Mouse (Mus musculus) small intestine, adult 2 months (tissue): ENCODE results near the gene Atg4b. TPM values are rescaled to one million over a fixed set of nuclear protein-coding genes. Genes with fewer than 3 reads are reported as not detected.

Experiments
- H3K27ac ChIP-seq: fragments of 200-500 bp; 2 replicates; pipeline ENCODE4 v1.5.1; 2012; ENCODE audit warnings: low read depth, low read length, control low read depth, inconsistent platforms; ENCODE audit not compliant: insufficient read depth
- H3K27me3 ChIP-seq: fragments of 200-500 bp; 2 replicates; pipeline ENCODE4 v1.6.1; 2012; ENCODE audit warnings: mild to moderate bottlenecking, moderate library complexity, low read length, inconsistent platforms; ENCODE audit not compliant: control insufficient read depth, insufficient read depth
- H3K36me3 ChIP-seq: fragments of 200-500 bp; 2 replicates; pipeline ENCODE4 v1.6.1; 2012; ENCODE audit warnings: mild to moderate bottlenecking, low read length, control low read depth, inconsistent platforms; ENCODE audit not compliant: control insufficient read depth, insufficient read depth
- H3K4me1 ChIP-seq: fragments of 200-500 bp; 2 replicates; pipeline ENCODE4 v1.6.1; 2012; ENCODE audit warnings: low read length, inconsistent platforms, mixed read lengths; ENCODE audit not compliant: control insufficient read depth, insufficient read depth, insufficient read length
- H3K4me3 ChIP-seq: fragments of 200-500 bp; 2 replicates; pipeline ENCODE4 v1.5.1; 2012; ENCODE audit warnings: low read depth, mild to moderate bottlenecking, control low read depth, inconsistent platforms, low read length, moderate library complexity
- CTCF ChIP-seq: fragments of 200-500 bp; IDR thresholded peaks from 2 replicates; pipeline ENCODE4 v1.5.1; 2012; ENCODE audit warnings: low read depth, mild to moderate bottlenecking, control low read depth, inconsistent platforms, low read length, moderate library complexity, mixed read lengths; ENCODE audit not compliant: insufficient replicate concordance, insufficient read length; ENCODE audit errors: extremely low read depth
- POLR2A ChIP-seq: fragments of 200-500 bp; IDR thresholded peaks from 2 replicates; pipeline ENCODE4 v1.6.1; 2012; ENCODE audit warnings: low read depth, mild to moderate bottlenecking, control low read depth, inconsistent platforms, low read length, moderate library complexity
- WGBS: fragments of 180-500 bp; shearing (Covaris S2); methylation state at CpG from one replicate; pipeline ENCODE4 v1.1.7; 2018; 5-methylcytosine and 5-hydroxymethylcytosine counted together
- polyA plus RNA-seq: library from polyadenylated mRNA; depleted of rRNA; stranded (reverse); fragments of >200 nt; gene quantifications from 2 replicates; pipeline ENCODE4 v1.2.3, GENCODE M21; 2012; rRNA removed

The Atg4b gene
- polyA plus RNA-seq = 28.1 and 44.7 TPM in 2 replicates

GRCm38 (mm10) chr1:93751290-93751689, at the start of gene Atg4b:
Gene Atg4b (plus strand): TSS chr1:93751500.
- Histone ChIP-seq H3K4me1 (0 out of 2 replicates have a peak, but pooled peaks cover 2% of the 10 kb centered on the region), H3K4me3 (no peak within 1 kb of the TSS), H3K36me3 (peaks cover 11% of the 10 kb centered on the region; the same call in 1 of the 2 replicates), H3K27me3 (no peaks in the 10 kb centered on the region), H3K27ac (no peak within 1 kb of the TSS)
- WGBS = 81% methylated on average over 6 of the region's 6 CpGs
- TF ChIP-seq CTCF (no peak), POLR2A (no peak)

- WGBS = 76% methylated on average over 1 of the region's 1 CpGs
- Histone ChIP-seq H3K4me1 (peaks cover 4% of the 10 kb centered on the region; the same call in 1 of the 2 replicates), H3K4me3 (no peak overlapping the region), H3K27ac (no peak overlapping the region), H3K27me3 (no peaks in the 10 kb centered on the region), H3K36me3 (peaks cover 10% of the 10 kb centered on the region)
- no peak for TF ChIP-seq POLR2A
- no peak for TF ChIP-seq CTCF
These were observed 49.2 kb upstream of the Atg4b start for GRCm38 (mm10) chr1:93702106-93702505.

GRCm38 (mm10) chr1:93703472-93704048, 47.7 kb upstream of the Atg4b start:
- Histone ChIP-seq H3K4me3 (no peak overlapping the region), H3K27ac (no peak overlapping the region), H3K27me3 (no peaks in the 10 kb centered on the region), H3K36me3 (peaks cover 10% of the 10 kb centered on the region), H3K4me1 (peaks cover 4% of the 10 kb centered on the region; the same call in 1 of the 2 replicates)
- 55% methylated on average over 10 of the region's 10 CpGs for WGBS
- no peak for TF ChIP-seq POLR2A
- TF ChIP-seq CTCF = no peak

GRCm38 (mm10) chr1:93704341-93704740, 47.0 kb upstream of the Atg4b start:
- Histone ChIP-seq H3K27me3 (no peaks in the 10 kb centered on the region), H3K4me3 (no peak overlapping the region), H3K27ac (no peak overlapping the region), H3K36me3 (peaks cover 10% of the 10 kb centered on the region), H3K4me1 (peaks cover 4% of the 10 kb centered on the region; the same call in 1 of the 2 replicates)
- 95% methylated on average over 9 of the region's 9 CpGs for WGBS
- TF ChIP-seq POLR2A (no peak), CTCF (no peak)

- peaks cover 10% of the 10 kb centered on the region for H3K36me3 ChIP-seq
- peaks cover 4% of the 10 kb centered on the region; the same call in 1 of the 2 replicates for H3K4me1 ChIP-seq
- H3K27me3 ChIP-seq = no peaks in the 10 kb centered on the region
- 65% methylated on average over 3 of the region's 3 CpGs for WGBS
- H3K4me3 ChIP-seq = no peak overlapping the region
- H3K27ac ChIP-seq = no peak overlapping the region
- TF ChIP-seq CTCF (no peak), POLR2A (no peak)
These were observed 45.9 kb upstream of the Atg4b start for GRCm38 (mm10) chr1:93705389-93705788.

GRCm38 (mm10) chr1:93716166-93716565, 35.1 kb upstream of the Atg4b start:
- no peak for TF ChIP-seq POLR2A
- no peak for TF ChIP-seq CTCF
- H3K27me3 ChIP-seq = no peaks in the 10 kb centered on the region
- no peak overlapping the region for H3K27ac ChIP-seq
- 89% methylated on average over 2 of the region's 2 CpGs for WGBS
- H3K4me1 ChIP-seq = peaks cover 9% of the 10 kb centered on the region
- no peak overlapping the region for H3K4me3 ChIP-seq
- peaks cover 34% of the 10 kb centered on the region for H3K36me3 ChIP-seq

- Histone ChIP-seq H3K4me3 (no peak overlapping the region), H3K36me3 (peaks cover 11% of the 10 kb centered on the region; the same call in 1 of the 2 replicates), H3K27ac (no peak overlapping the region), H3K4me1 (peaks cover 11% of the 10 kb centered on the region), H3K27me3 (no peaks in the 10 kb centered on the region)
- WGBS = 68% methylated on average over 7 of the region's 7 CpGs
- TF ChIP-seq POLR2A (no peak), CTCF (no peak)
These were observed 29.7 kb upstream of the Atg4b start for GRCm38 (mm10) chr1:93721557-93721956.
